Mouse (Mus musculus) erythroblast, adult 5-6 weeks (primary cell): Measurements from ENCODE around the gene Ints14. TPM values are rescaled to one million over a fixed set of nuclear protein-coding genes. Genes with fewer than 3 reads are reported as not detected.
A peak's percentile ranks its signal among the peaks of the same experiment; 100 is the strongest.

ENCODE experiments used
- ATAC-seq: replicated peaks from 2 replicates; pipeline ENCODE4 v1.8.0; 2016; ENCODE audit warnings: moderate number of reproducible peaks, mild to moderate bottlenecking, moderate TSS enrichment, inconsistent platforms; ENCODE audit not compliant: poor library complexity, low FRiP score, severe bottlenecking
- total RNA-seq, 2 experiments: library from RNA; stranded (forward) in 1 of 2; stranded (reverse) in 1 of 2; fragments of 150-400 nt in 1 of 2; fragments of 200-764, 138-1000 nt in 1 of 2; gene quantifications; 2 replicates each; pipeline versions ENCODE4 v1.2.3 to v1.2.4; 2015 to 2017; ENCODE audit warnings: low replicate concordance in 2 of 2

Ints14 gene
- total RNA-seq (2015; ENCODE audit: low replicate concordance) (10.4 and 11.7 TPM in 2 replicates), total RNA-seq (2017; ENCODE audit: low replicate concordance) (7.5 and 7.8 TPM in 2 replicates)

- peak; percentile 96 for ATAC-seq
Observed at GRCm38 (mm10) chr9:64960117-64960977, at the start of gene Ints14. TSS of gene Ints14 (plus strand) at chr9:64960905.

- peak; percentile 7; the same call in 1 of the 2 replicates for ATAC-seq
Observed at GRCm38 (mm10) chr9:64913406-64913805, 47.3 kb upstream of the Ints14 start.

- ATAC-seq = no peak
Observed at GRCm38 (mm10) chr9:64913973-64914372, 46.7 kb upstream of the Ints14 start.

- ATAC-seq = no peak
Observed at GRCm38 (mm10) chr9:64914629-64915028, 46.1 kb upstream of the Ints14 start.

GRCm38 (mm10) chr9:64918560-64918959 is 42.1 kb upstream of the Ints14 start:
- ATAC-seq = no peak

GRCm38 (mm10) chr9:64925771-64926170 is 34.9 kb upstream of the Ints14 start:
- ATAC-seq = no peak

GRCm38 (mm10) chr9:64926201-64926991 is 34.3 kb upstream of the Ints14 start:
- peak; percentile 32 for ATAC-seq

- ATAC-seq = no peak
Observed at GRCm38 (mm10) chr9:64930256-64930655, 30.4 kb upstream of the Ints14 start.

GRCm38 (mm10) chr9:64931751-64932610 is 28.7 kb upstream of the Ints14 start:
- no peak for ATAC-seq

GRCm38 (mm10) chr9:64934015-64934754 is 26.5 kb upstream of the Ints14 start:
- ATAC-seq = no peak; the same call in 1 of the 2 replicates

GRCm38 (mm10) chr9:64936508-64936907 is 24.2 kb upstream of the Ints14 start:
- ATAC-seq = peak; percentile 73

- no peak for ATAC-seq
Observed at GRCm38 (mm10) chr9:64937491-64937890, 23.2 kb upstream of the Ints14 start.

- ATAC-seq = no peak
Observed at GRCm38 (mm10) chr9:64938535-64938934, 22.2 kb upstream of the Ints14 start.

GRCm38 (mm10) chr9:64939281-64939680 is 21.4 kb upstream of the Ints14 start:
- no peak for ATAC-seq

- ATAC-seq = no peak
Observed at GRCm38 (mm10) chr9:64939790-64940189, 20.9 kb upstream of the Ints14 start.

GRCm38 (mm10) chr9:64940731-64941346 is 19.9 kb upstream of the Ints14 start:
- no peak for ATAC-seq

GRCm38 (mm10) chr9:64941650-64942049 is 19.1 kb upstream of the Ints14 start:
- no peak for ATAC-seq

- no peak for ATAC-seq
Observed at GRCm38 (mm10) chr9:64943997-64944396, 16.7 kb upstream of the Ints14 start.
